Mouse (Mus musculus) neural tube, embryonic 12.5 days (tissue): Measurements from ENCODE around the gene 2510009E07Rik. TPM values are rescaled to one million over a fixed set of nuclear protein-coding genes. Genes with fewer than 3 reads are reported as not detected.
A peak's percentile ranks its signal among the peaks of the same experiment; 100 is the strongest.

Source experiments
- ATAC-seq: fragments of 200-750 bp; cut with Nextera tagmentation; 2 replicates; pipeline ENCODE4 v1.8.0; 2017; ENCODE audit warnings: low read depth, mild to moderate bottlenecking, moderate TSS enrichment, moderate library complexity; ENCODE audit not compliant: low FRiP score
- H3K27ac ChIP-seq: fragments of 300-500 bp; sonication (generic); 2 replicates; pipeline ENCODE4 v1.5.1; 2016
- H3K27me3 ChIP-seq: fragments of 300-500 bp; sonication (generic); replicated peaks from 2 replicates; pipeline ENCODE4 v1.6.1; 2016; ENCODE audit warnings: mild to moderate bottlenecking
- H3K36me3 ChIP-seq: fragments of 300-500 bp; sonication (generic); 2 replicates; pipeline ENCODE4 v1.6.1; 2016; ENCODE audit warnings: mild to moderate bottlenecking
- H3K4me1 ChIP-seq: fragments of 300-500 bp; sonication (generic); 2 replicates; pipeline ENCODE4 v1.6.1; 2016
- H3K4me2 ChIP-seq: fragments of 300-500 bp; sonication (generic); replicated peaks from 2 replicates; pipeline ENCODE4 v1.6.1; 2016; ENCODE audit warnings: mild to moderate bottlenecking
- H3K4me3 ChIP-seq: fragments of 300-500 bp; sonication (generic); 2 replicates; pipeline ENCODE4 v1.5.1; 2016
- H3K9ac ChIP-seq: fragments of 300-500 bp; sonication (generic); 2 replicates; pipeline ENCODE4 v1.6.1; 2016; ENCODE audit warnings: mild to moderate bottlenecking
- H3K9me3 ChIP-seq: fragments of 300-500 bp; sonication (generic); 2 replicates; pipeline ENCODE4 v1.6.1; 2016; ENCODE audit warnings: mild to moderate bottlenecking
- WGBS: fragments of 180-500 bp; shearing (Covaris S2); methylation state at CpG from one replicate; pipeline ENCODE4 v1.1.7; 2016; 5-methylcytosine and 5-hydroxymethylcytosine counted together
- polyA plus RNA-seq: library from polyadenylated mRNA; unstranded; fragments of >200 nt; fragmentation: Nextera tagmentation; extraction: Ambion mirVana; gene quantifications from 2 replicates; pipeline ENCODE4 v1.2.1, GENCODE M21; 2016

Gene 2510009E07Rik
- polyA plus RNA-seq, 1 experiment from 2014 or later: 74.6 TPM

DNA sequence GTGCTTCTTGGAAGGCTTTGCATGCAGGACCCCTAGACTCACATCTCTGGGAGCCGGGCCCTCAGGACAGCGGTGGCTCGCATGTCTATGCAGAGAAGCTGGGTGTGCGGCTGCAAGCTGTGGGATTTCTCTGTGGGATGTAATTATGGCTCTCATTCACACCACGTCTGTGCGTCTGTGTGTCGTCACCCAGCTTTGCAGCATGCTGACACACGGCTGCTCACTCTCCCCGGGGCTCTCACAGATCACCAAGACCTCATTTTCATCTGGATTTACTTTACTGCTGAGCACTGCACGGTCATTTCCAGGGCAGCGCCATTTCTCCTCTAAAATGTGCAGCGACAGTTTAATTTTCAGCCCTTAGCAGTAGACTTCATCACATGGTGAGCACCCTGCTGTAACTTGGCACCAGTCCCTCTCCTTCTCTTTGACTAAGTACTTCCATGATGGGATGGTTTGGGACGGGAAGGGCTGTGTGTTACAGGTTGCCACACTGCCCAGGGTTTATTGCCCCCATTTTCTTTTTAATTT, 66.3 kb downstream of the 2510009E07Rik start:
- Histone ChIP-seq H3K4me3 (no peak overlapping the region), H3K27me3 (no peaks in the 10 kb centered on the region), H3K27ac (no peak overlapping the region), H3K4me1 (peaks cover 22% of the 10 kb centered on the region), H3K36me3 (no peaks in the 10 kb centered on the region), H3K9ac (no peak overlapping the region), H3K9me3 (no peaks in the 10 kb centered on the region), H3K4me2 (peak overlapping the region; percentile 18; the same call in 1 of the 2 replicates)
- ATAC-seq: peak; percentile 41
- WGBS: 54% methylated on average over 13 of the region's 13 CpGs

DNA sequence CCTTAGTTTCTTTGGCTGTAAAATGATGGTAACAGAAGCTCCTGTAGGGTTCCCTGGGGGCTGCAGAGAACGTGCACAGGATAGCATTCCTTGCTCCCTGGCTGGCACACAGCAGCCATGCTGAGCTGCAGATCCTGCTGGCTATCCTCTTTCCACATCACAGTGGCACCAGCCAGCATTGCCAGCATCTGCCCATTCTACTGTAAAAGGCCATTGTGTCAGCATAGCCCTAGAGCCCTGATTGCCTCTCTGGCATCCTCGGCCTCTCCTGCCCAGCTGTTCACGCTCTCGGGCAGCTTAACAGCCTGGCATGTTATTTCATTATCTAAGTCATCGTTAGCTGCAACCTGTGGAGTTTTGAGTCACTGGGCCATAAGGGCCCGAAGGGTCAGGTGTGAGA, 67.2 kb downstream of the 2510009E07Rik start:
- Histone ChIP-seq H3K4me1 (peaks cover 22% of the 10 kb centered on the region), H3K36me3 (no peaks in the 10 kb centered on the region), H3K9ac (no peak overlapping the region), H3K9me3 (no peaks in the 10 kb centered on the region), H3K27ac (no peak overlapping the region), H3K4me3 (no peak overlapping the region), H3K4me2 (no peak overlapping the region), H3K27me3 (no peaks in the 10 kb centered on the region)
- 61% methylated on average over 6 of the region's 6 CpGs for WGBS
- no peak for ATAC-seq

- Histone ChIP-seq H3K4me3 (no peak overlapping the region), H3K4me2 (no peak overlapping the region), H3K27me3 (no peaks in the 10 kb centered on the region), H3K9ac (no peak overlapping the region), H3K27ac (no peak overlapping the region), H3K9me3 (no peaks in the 10 kb centered on the region), H3K4me1 (peaks cover 22% of the 10 kb centered on the region), H3K36me3 (no peaks in the 10 kb centered on the region)
- no peak for ATAC-seq
- WGBS: 72% methylated on average over 6 of the region's 6 CpGs
Measured at GRCm38 (mm10) chr16:21625784-21626634, 68.5 kb downstream of the 2510009E07Rik start.

DNA sequence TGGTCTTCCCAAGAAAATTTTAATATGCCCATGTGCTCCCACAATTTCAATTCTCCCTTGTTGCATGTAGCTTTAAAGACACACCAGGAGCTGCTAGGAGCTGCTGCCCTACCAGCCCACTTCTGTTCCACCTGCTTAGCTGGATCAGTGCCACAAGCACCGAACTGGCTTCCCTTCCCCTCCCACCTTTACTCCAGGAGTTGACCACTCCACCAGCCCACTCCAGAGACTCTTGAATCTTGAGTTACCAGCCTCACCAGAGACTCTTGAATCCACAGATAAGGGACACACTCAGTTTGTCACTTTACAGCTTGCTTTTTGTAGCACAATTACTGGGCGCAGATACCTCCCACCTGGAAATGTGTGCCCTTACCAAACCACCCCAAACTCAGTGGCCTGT, 73.8 kb downstream of the 2510009E07Rik start:
- Histone ChIP-seq H3K27ac (no peak overlapping the region), H3K4me3 (no peak overlapping the region), H3K4me2 (no peak overlapping the region), H3K27me3 (no peaks in the 10 kb centered on the region), H3K36me3 (no peaks in the 10 kb centered on the region), H3K9ac (no peak overlapping the region), H3K4me1 (0 out of 2 replicates have a peak, but pooled peaks cover under 1% of the 10 kb centered on the region), H3K9me3 (no peaks in the 10 kb centered on the region)
- 92% methylated on average over 2 of the region's 2 CpGs for WGBS
- no peak for ATAC-seq

- H3K9me3 ChIP-seq: no peaks in the 10 kb centered on the region
- WGBS: 57% methylated on average over 7 of the region's 7 CpGs
- H3K27ac ChIP-seq: no peak overlapping the region
Measured at GRCm38 (mm10) chr16:21615802-21616201, 78.7 kb downstream of the 2510009E07Rik start.

GRCm38 (mm10) chr16:21610473-21610872, 84.0 kb downstream of the 2510009E07Rik start:
- H3K4me1 ChIP-seq: peaks cover 6% of the 10 kb centered on the region; the same call in 1 of the 2 replicates
- WGBS: 96% methylated on average over 4 of the region's 4 CpGs
- ATAC-seq: no peak

More at GRCm38 (mm10) chr16:21615802-21616201, 78.7 kb downstream of the 2510009E07Rik start:
- Histone ChIP-seq H3K36me3 (no peaks in the 10 kb centered on the region), H3K4me2 (no peak overlapping the region), H3K4me1 (no peaks in the 10 kb centered on the region), H3K4me3 (no peak overlapping the region), H3K9ac (no peak overlapping the region), H3K27me3 (no peaks in the 10 kb centered on the region)
- no peak for ATAC-seq

DNA sequence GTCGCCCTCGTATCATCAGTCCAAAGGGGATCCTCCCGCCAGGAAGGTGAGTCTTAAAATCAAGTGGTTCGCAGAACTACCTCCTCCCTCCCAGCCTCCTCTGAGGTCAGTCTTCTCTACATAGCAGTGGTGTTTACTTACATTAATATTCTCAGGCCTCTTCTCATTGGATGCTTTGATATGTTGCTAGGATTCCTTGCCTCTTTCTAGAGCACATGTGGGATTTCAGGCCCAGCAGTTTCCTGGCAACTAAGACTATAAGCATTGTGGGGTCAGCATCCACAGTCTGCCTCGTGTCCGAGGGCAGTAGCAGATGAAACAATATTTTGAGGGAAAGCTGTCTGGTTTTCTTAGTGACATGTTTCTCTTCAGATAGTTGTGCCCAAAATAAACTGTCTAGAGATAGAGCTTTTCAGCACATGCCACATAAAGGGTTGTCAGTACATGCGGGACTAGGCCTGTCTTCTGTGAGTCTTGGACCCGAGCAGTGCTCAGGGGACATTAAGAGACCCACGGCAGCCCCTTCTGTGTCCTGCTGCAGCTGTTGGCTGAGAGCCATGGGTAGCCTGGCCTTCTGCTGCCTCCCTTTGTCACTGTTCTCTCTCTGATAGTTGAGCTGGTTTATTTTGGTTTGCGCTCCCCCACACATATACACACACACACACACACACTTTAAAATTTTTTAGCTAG, 86.1 kb downstream of the 2510009E07Rik start:
- Histone ChIP-seq H3K4me1 (peaks cover 6% of the 10 kb centered on the region; the same call in 1 of the 2 replicates), H3K36me3 (no peaks in the 10 kb centered on the region), H3K9me3 (no peaks in the 10 kb centered on the region), H3K27me3 (no peaks in the 10 kb centered on the region), H3K9ac (no peak overlapping the region), H3K4me2 (no peak overlapping the region), H3K27ac (no peak overlapping the region), H3K4me3 (no peak overlapping the region)
- no peak for ATAC-seq
- 72% methylated on average over 10 of the region's 10 CpGs for WGBS

More at GRCm38 (mm10) chr16:21610473-21610872, 84.0 kb downstream of the 2510009E07Rik start:
- Histone ChIP-seq H3K9me3 (no peaks in the 10 kb centered on the region), H3K27me3 (no peaks in the 10 kb centered on the region), H3K9ac (no peak overlapping the region), H3K36me3 (no peaks in the 10 kb centered on the region), H3K4me2 (no peak overlapping the region), H3K27ac (no peak overlapping the region), H3K4me3 (no peak overlapping the region)

- no peak overlapping the region for H3K27ac ChIP-seq
- no peak overlapping the region for H3K4me3 ChIP-seq
- H3K9me3 ChIP-seq: no peaks in the 10 kb centered on the region
- H3K4me1 ChIP-seq: peaks cover 6% of the 10 kb centered on the region; the same call in 1 of the 2 replicates
- no peaks in the 10 kb centered on the region for H3K36me3 ChIP-seq
- ATAC-seq: no peak
- no peak overlapping the region for H3K9ac ChIP-seq
- 86% methylated on average over 5 of the region's 5 CpGs for whole genome bisulfite sequencing
- H3K4me2 ChIP-seq: no peak overlapping the region
- H3K27me3 ChIP-seq: no peaks in the 10 kb centered on the region
Measured at GRCm38 (mm10) chr16:21607651-21608040, 86.8 kb downstream of the 2510009E07Rik start.

- Histone ChIP-seq H3K4me3 (no peak overlapping the region), H3K36me3 (no peaks in the 10 kb centered on the region), H3K4me1 (peaks cover 6% of the 10 kb centered on the region; the same call in 1 of the 2 replicates), H3K27me3 (no peaks in the 10 kb centered on the region), H3K4me2 (no peak overlapping the region), H3K9me3 (no peaks in the 10 kb centered on the region), H3K9ac (no peak overlapping the region), H3K27ac (no peak overlapping the region)
- no peak for ATAC-seq
- 87% methylated on average over 8 of the region's 8 CpGs for WGBS
Measured at GRCm38 (mm10) chr16:21607021-21607650, 87.3 kb downstream of the 2510009E07Rik start.

- Histone ChIP-seq H3K4me2 (no peak overlapping the region), H3K9me3 (no peaks in the 10 kb centered on the region), H3K27ac (no peak overlapping the region), H3K36me3 (no peaks in the 10 kb centered on the region), H3K4me3 (no peak overlapping the region), H3K4me1 (peaks cover 6% of the 10 kb centered on the region; the same call in 1 of the 2 replicates), H3K9ac (no peak overlapping the region), H3K27me3 (no peaks in the 10 kb centered on the region)
- 89% methylated on average over 6 of the region's 6 CpGs for WGBS
- no peak for ATAC-seq
Measured at GRCm38 (mm10) chr16:21606249-21607020, 88.0 kb downstream of the 2510009E07Rik start.

GRCm38 (mm10) chr16:21604354-21604753, 90.1 kb downstream of the 2510009E07Rik start:
- Histone ChIP-seq H3K36me3 (no peaks in the 10 kb centered on the region), H3K27ac (no peak overlapping the region), H3K9ac (no peak overlapping the region), H3K9me3 (no peaks in the 10 kb centered on the region), H3K4me1 (peaks cover 6% of the 10 kb centered on the region; the same call in 1 of the 2 replicates), H3K4me2 (no peak overlapping the region), H3K4me3 (no peak overlapping the region), H3K27me3 (no peaks in the 10 kb centered on the region)
- 87% methylated on average over 6 of the region's 6 CpGs for WGBS
- ATAC-seq: no peak
